Comparison of ENCODE assay signal across 8 mouse cellular contexts in the genomic region with DNA sequence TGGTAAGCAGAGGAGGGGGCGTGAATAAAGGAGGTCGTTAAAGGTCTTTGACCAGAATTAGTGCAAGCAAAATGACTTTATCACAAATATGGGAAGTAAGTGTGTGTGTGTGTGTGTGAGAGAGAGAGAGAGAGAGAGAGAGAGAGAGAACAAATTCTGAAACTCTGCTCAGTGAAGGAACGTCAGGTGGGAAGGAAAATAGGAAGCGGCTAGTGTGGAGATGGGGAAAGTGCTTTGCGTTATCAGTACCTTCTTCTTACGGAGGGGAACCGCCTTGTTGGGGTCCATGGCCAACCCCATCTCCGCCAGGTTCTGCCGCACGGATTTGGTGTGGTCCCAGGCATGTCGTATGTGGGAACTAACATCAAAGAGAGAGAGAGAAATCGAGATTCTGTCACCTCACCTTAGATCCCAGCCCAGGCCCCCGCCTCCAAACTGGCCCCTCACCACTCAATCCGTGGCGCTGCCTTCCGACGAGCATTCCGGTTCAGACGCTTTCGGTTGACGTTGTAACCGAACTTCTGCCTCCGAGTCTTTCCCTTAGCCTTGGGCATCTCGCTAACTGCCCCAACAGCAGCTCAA. TPM values are rescaled to one million over a fixed set of nuclear protein-coding genes. Genes with fewer than 3 reads are reported as not detected.
A peak's percentile ranks its signal among the peaks of the same experiment; 100 is the strongest.
DNase-seq lines count a peak whose midpoint lies in the region; ATAC-seq and TF ChIP-seq lines count a peak whose summit lies in the region.

No protein-coding gene starts in this region.

- peak overlapping the region; percentile 70 for H3K9ac ChIP-seq in CH12.LX (ENCODE audit: insufficient read depth, low read depth)
- H3K9ac ChIP-seq in forebrain, embryonic 16.5 days (replicated peaks; ENCODE audit: low read depth, low read length) = peak overlapping the region; percentile 65
- H3K9ac ChIP-seq in liver, embryonic 16.5 days (ENCODE audit: low read depth, low read length) = peak overlapping the region; percentile 74

- TF ChIP-seq CTCF in gastrocnemius, adult 2 months (IDR thresholded peaks at IDR 0.05) = no peak
- TF ChIP-seq CTCF in CH12.LX (conservative IDR thresholded peaks at IDR 0.05 in 1 of 2, IDR thresholded peaks at IDR 0.05 in 1 of 2; ENCODE audit: low read depth in 2 of 2, low read length in 2 of 2) = no peak

- H3K27ac ChIP-seq in gastrocnemius, adult 2 months = peak overlapping the region; percentile 95
- H3K27ac ChIP-seq in CH12.LX (ENCODE audit: insufficient read depth, low read depth) = peak overlapping the region; percentile 22
- H3K27ac ChIP-seq in forebrain, embryonic 16.5 days (ENCODE audit: low read length) = peak overlapping the region; percentile 90; the same call in 1 of the 2 replicates
- 0 out of 2 replicates have a peak overlapping the region, but pooled peaks have one; percentile 38 for H3K27ac ChIP-seq in liver, embryonic 16.5 days (ENCODE audit: low read length)

- 1% methylated on average over 24 of the region's 24 CpGs for WGBS in forebrain, embryonic 16.5 days
- WGBS in liver, embryonic 16.5 days (ENCODE audit: insufficient replicate concordance) = 1% methylated on average over 24 of the region's 24 CpGs

- no peak for TF ChIP-seq RAD21 in CH12.LX (IDR thresholded peaks at IDR 0.05; ENCODE audit: low read depth, low read length)

- H3K4me3 ChIP-seq in gastrocnemius, adult 2 months = peak overlapping the region; percentile 83
- peak overlapping the region; percentile 67 to 99 (median 79) for H3K4me3 ChIP-seq in CH12.LX (replicated peaks in 1 of 3; ENCODE audit: low read depth in 2 of 3, low read length in 2 of 3, poor library complexity in 1 of 3)
- H3K4me3 ChIP-seq in forebrain, embryonic 16.5 days (replicated peaks; ENCODE audit: low read length) = peak overlapping the region; percentile 92
- H3K4me3 ChIP-seq in liver, embryonic 16.5 days (ENCODE audit: low read depth, low read length) = peak overlapping the region; percentile 82

- peak; percentile 16 for ATAC-seq in forebrain, embryonic 16.5 days
- ATAC-seq in liver, embryonic 16.5 days (ENCODE audit: low read depth) = 0 out of 2 replicates have a peak, but pooled peaks have one; percentile 10
- no peak for ATAC-seq in cerebellum, adult (ENCODE audit: insufficient number of reproducible peaks, low FRiP score, low TSS enrichment)

- H3K36me3 ChIP-seq in CH12.LX (replicated peaks in 1 of 2; ENCODE audit: control insufficient read depth in 1 of 2, insufficient read depth in 1 of 2, low read length in 1 of 2) = peaks cover 19 to 68% of the 10 kb centered on the region in 2 experiments
- H3K36me3 ChIP-seq in forebrain, embryonic 16.5 days (ENCODE audit: control insufficient read depth, insufficient read depth) = peaks cover 2% of the 10 kb centered on the region; the same call in 1 of the 2 replicates
- peaks cover under 1% of the 10 kb centered on the region for H3K36me3 ChIP-seq in liver, embryonic 16.5 days (ENCODE audit: control insufficient read depth, insufficient read depth)

- in situ Hi-C loops in CH12.LX (cut with MboI; ENCODE audit: low pct_ligation_motif_present, low pct_unique_long_range_greater_than_20kb, low sequenced_read_pairs) = no loop called here

- H3K4me1 ChIP-seq in CH12.LX (ENCODE audit: control insufficient read depth in 1 of 2, insufficient read depth in 2 of 2) = peaks cover 7 to 32% of the 10 kb centered on the region in 2 experiments
- peaks cover 25% of the 10 kb centered on the region for H3K4me1 ChIP-seq in forebrain, embryonic 16.5 days (replicated peaks; ENCODE audit: control insufficient read depth, insufficient read depth, low read length)
- H3K4me1 ChIP-seq in liver, embryonic 16.5 days (ENCODE audit: control insufficient read depth, low read depth, low read length) = peaks cover 10% of the 10 kb centered on the region

- TF ChIP-seq EP300 in CH12.LX (IDR thresholded peaks at IDR 0.05; ENCODE audit: low read length) = no peak

- intact Hi-C loops in gastrocnemius, adult 2 months (cut with DNase I) = no loop called here
- intact Hi-C loops in gastrocnemius, postnatal 36 days (cut with DNase I) = no loop called here

- TF ChIP-seq POLR2A in CH12.LX (IDR thresholded peaks at IDR 0.05; ENCODE audit: low read depth, low read length) = no peak

- no peaks in the 10 kb centered on the region for H3K9me3 ChIP-seq in CH12.LX (replicated peaks; ENCODE audit: low read length)
- H3K9me3 ChIP-seq in forebrain, embryonic 16.5 days (ENCODE audit: control insufficient read depth, low read length) = no peaks in the 10 kb centered on the region
- no peaks in the 10 kb centered on the region for H3K9me3 ChIP-seq in liver, embryonic 16.5 days (replicated peaks; ENCODE audit: control insufficient read depth, low read length)

- H3K79me2 ChIP-seq in CH12.LX (replicated peaks; ENCODE audit: control insufficient read depth, extremely low read depth, insufficient read depth, poor library complexity, severe bottlenecking) = peaks cover 28% of the 10 kb centered on the region

- dilution Hi-C loops in CH12.LX (cut with MboI; ENCODE audit: extremely low pct_ligation_motif_present, extremely low pct_unique_long_range_greater_than_20kb, low sequenced_read_pairs) = no loop called here

- H3K27me3 ChIP-seq in CH12.LX (replicated peaks) = no peaks in the 10 kb centered on the region
- no peaks in the 10 kb centered on the region for H3K27me3 ChIP-seq in forebrain, embryonic 16.5 days (replicated peaks; ENCODE audit: control insufficient read depth, insufficient read depth, low read length)
- no peaks in the 10 kb centered on the region for H3K27me3 ChIP-seq in liver, embryonic 16.5 days (ENCODE audit: control insufficient read depth, insufficient read depth, low read depth, low read length)

- peak overlapping the region; percentile 63 for H3K4me2 ChIP-seq in CH12.LX (ENCODE audit: insufficient read depth, low read depth, poor library complexity, severe bottlenecking)
- H3K4me2 ChIP-seq in forebrain, embryonic 16.5 days (ENCODE audit: low read length) = peak overlapping the region; percentile 76
- H3K4me2 ChIP-seq in liver, embryonic 16.5 days (ENCODE audit: low read depth, low read length) = peak overlapping the region; percentile 86

- DNase-seq in gastrocnemius, adult 2 months = no peak
- DNase-seq in gastrocnemius, postnatal 36 days = no peak
- no peak for DNase-seq in CH12.LX (ENCODE audit: extremely low read depth)
- DNase-seq in adrenal gland, postnatal 36 days = no peak
- DNase-seq in thymus, adult 18-20 months = no peak

TF ChIP-seq in CH12.LX, 34 proteins besides CTCF, POLR2A, EP300 and RAD21:
- TF ChIP-seq MAFK (IDR thresholded peaks at IDR 0.05; ENCODE audit: insufficient replicate concordance, low read length) = no peak
- peak; percentile 36; the same call in 1 of the 2 replicates for TF ChIP-seq CHD2 (IDR thresholded peaks at IDR 0.05; ENCODE audit: low read length)
- TF ChIP-seq CHD1 (IDR thresholded peaks at IDR 0.05; ENCODE audit: low read depth, low read length) = no peak

RNA-seq across cellular contexts. Expression of a gene that starts 0.4 kb away (rescaled TPM):
- 10 to 100 TPM; 16.2 to 20.5 TPM for total RNA-seq in gastrocnemius, adult 2 months (2021)
- 10 to 100 TPM; 17.7 to 17.9 TPM for total RNA-seq in gastrocnemius, postnatal 36 days (2021)
- 100 and 137 TPM in 2 replicates for total RNA-seq in CH12.LX (2012; rRNA removed)
- total RNA-seq in CH12.LX (2014; rRNA removed) = 127 and 132 TPM in 2 replicates
- 187 and 197 TPM in 2 replicates for polyA plus RNA-seq in CH12.LX (2012; ENCODE audit: insufficient read length, low read depth)
- 67.7 and 69.8 TPM in 2 replicates for polyA plus RNA-seq in forebrain, embryonic 16.5 days (2015; fragmentation: Nextera tagmentation; extraction: Ambion mirVana)
- 37.9 and 41.0 TPM in 2 replicates for polyA plus RNA-seq in liver, embryonic 16.5 days (2015; fragmentation: Nextera tagmentation; extraction: Ambion mirVana)
- total RNA-seq in adrenal gland, postnatal 36 days (2021) = 10 to 100 TPM; 50.7 to 79.1 TPM

RNA-seq across cellular contexts. Expression of a gene that starts 0.5 kb away (rescaled TPM):
- total RNA-seq in gastrocnemius, adult 2 months (2021) = 100 to 1,000 TPM; 148 to 150 TPM
- total RNA-seq in gastrocnemius, postnatal 36 days (2021) = 100 to 1,000 TPM; 145 to 149 TPM
- total RNA-seq in CH12.LX (2012; rRNA removed) = 75.7 and 86.0 TPM in 2 replicates
- 44.2 and 51.6 TPM in 2 replicates for total RNA-seq in CH12.LX (2014; rRNA removed)
- polyA plus RNA-seq in CH12.LX (2012; ENCODE audit: insufficient read length, low read depth) = 89.8 and 106 TPM in 2 replicates
- polyA plus RNA-seq in forebrain, embryonic 16.5 days (2015; fragmentation: Nextera tagmentation; extraction: Ambion mirVana) = 195 and 207 TPM in 2 replicates
- polyA plus RNA-seq in liver, embryonic 16.5 days (2015; fragmentation: Nextera tagmentation; extraction: Ambion mirVana) = 102 and 108 TPM in 2 replicates
- 100 to 1,000 TPM; 232 to 258 TPM for total RNA-seq in adrenal gland, postnatal 36 days (2021)

RNA-seq across cellular contexts. Expression of a gene that starts 14.7 kb away (rescaled TPM):
- 1 to 10 TPM; 2.0 to 3.2 TPM for total RNA-seq in gastrocnemius, adult 2 months (2021)
- total RNA-seq in gastrocnemius, postnatal 36 days (2021) = 1 to 10 TPM; 2.5 to 3.0 TPM
- 14.6 and 17.4 TPM in 2 replicates for total RNA-seq in CH12.LX (2012; rRNA removed)
- total RNA-seq in CH12.LX (2014; rRNA removed) = 1.7 TPM in 2 replicates
- 2.5 and 2.9 TPM in 2 replicates for polyA plus RNA-seq in CH12.LX (2012; ENCODE audit: insufficient read length, low read depth)
- polyA plus RNA-seq in forebrain, embryonic 16.5 days (2015; fragmentation: Nextera tagmentation; extraction: Ambion mirVana) = 79.7 and 92.5 TPM in 2 replicates
- polyA plus RNA-seq in liver, embryonic 16.5 days (2015; fragmentation: Nextera tagmentation; extraction: Ambion mirVana) = 7.6 and 8.4 TPM in 2 replicates
- 10 to 100 TPM; 55.4 to 58.9 TPM for total RNA-seq in adrenal gland, postnatal 36 days (2021)

RNA-seq across cellular contexts. Expression of a gene that starts 21.6 kb away (rescaled TPM):
- 100 to 1,000 TPM; 130 to 160 TPM for total RNA-seq in gastrocnemius, adult 2 months (2021)
- total RNA-seq in gastrocnemius, postnatal 36 days (2021) = 100 to 1,000 TPM; 132 to 139 TPM
- total RNA-seq in CH12.LX (2012; rRNA removed) (17.9 and 18.9 TPM in 2 replicates), CH12.LX (2014; rRNA removed) (9.2 and 10.2 TPM in 2 replicates)
- polyA plus RNA-seq in CH12.LX (2012; ENCODE audit: insufficient read length, low read depth) = 19.5 and 27.2 TPM in 2 replicates
- polyA plus RNA-seq in forebrain, embryonic 16.5 days (2015; fragmentation: Nextera tagmentation; extraction: Ambion mirVana) = 132 and 157 TPM in 2 replicates
- 30.8 and 33.2 TPM in 2 replicates for polyA plus RNA-seq in liver, embryonic 16.5 days (2015; fragmentation: Nextera tagmentation; extraction: Ambion mirVana)
- 100 to 1,000 TPM in 1 of 2 experiments, 10 to 100 TPM in 1; 79.2 to 155 TPM for total RNA-seq in adrenal gland, postnatal 36 days (2021)

RNA-seq across cellular contexts. Expression of a gene that starts 24.3 kb away (rescaled TPM):
- 100 to 1,000 TPM; 192 to 200 TPM for total RNA-seq in gastrocnemius, adult 2 months (2021)
- total RNA-seq in gastrocnemius, postnatal 36 days (2021) = 100 to 1,000 TPM; 171 to 180 TPM
- total RNA-seq in CH12.LX (2012; rRNA removed) (25.0 and 26.4 TPM in 2 replicates), CH12.LX (2014; rRNA removed) (23.1 and 23.5 TPM in 2 replicates)
- 23.0 and 23.5 TPM in 2 replicates for polyA plus RNA-seq in CH12.LX (2012; ENCODE audit: insufficient read length, low read depth)
- 310 and 319 TPM in 2 replicates for polyA plus RNA-seq in forebrain, embryonic 16.5 days (2015; fragmentation: Nextera tagmentation; extraction: Ambion mirVana)
- polyA plus RNA-seq in liver, embryonic 16.5 days (2015; fragmentation: Nextera tagmentation; extraction: Ambion mirVana) = 47.7 and 50.2 TPM in 2 replicates
- 100 to 1,000 TPM; 152 to 182 TPM for total RNA-seq in adrenal gland, postnatal 36 days (2021)

Comparison
In these comparisons a context has a peak if more than half of its experiments do, and no peak if none do; other contexts are left out.
1. H3K27ac ChIP-seq: peak in every context shown above with its lines; median percentile 95 in gastrocnemius, adult 2 months; 90 in forebrain, embryonic 16.5 days; 38 in liver, embryonic 16.5 days; 22 in CH12.LX.